Mouse (Mus musculus) heart, embryonic 16.5 days (tissue): ENCODE measurements around the gene Fbxo17. TPM values are rescaled to one million over a fixed set of nuclear protein-coding genes. Genes with fewer than 3 reads are reported as not detected.
A peak's percentile ranks its signal among the peaks of the same experiment; 100 is the strongest.

Experiments used
- ATAC-seq: fragments of 200-750 bp; cut with Nextera tagmentation; replicated peaks from 2 replicates; pipeline ENCODE4 v1.8.0; 2017; ENCODE audit warnings: moderate number of reproducible peaks; ENCODE audit not compliant: insufficient read depth, low FRiP score; ENCODE audit errors: extremely low read depth
- H3K27ac ChIP-seq: fragments of 300-500 bp; sonication (generic); 2 replicates; pipeline ENCODE4 v1.5.1; 2014; ENCODE audit warnings: mild to moderate bottlenecking, low read length, control low read depth, moderate library complexity
- H3K27me3 ChIP-seq: fragments of 300-500 bp; sonication (generic); 2 replicates; pipeline ENCODE4 v1.6.1; 2014; ENCODE audit warnings: low read length, mixed read lengths; ENCODE audit not compliant: control insufficient read depth, insufficient read depth
- H3K36me3 ChIP-seq: fragments of 300-500 bp; sonication (generic); 2 replicates; pipeline ENCODE4 v1.6.1; 2014; ENCODE audit not compliant: control insufficient read depth, insufficient read depth
- H3K4me1 ChIP-seq: fragments of 300-500 bp; sonication (generic); 2 replicates; pipeline ENCODE4 v1.6.1; 2014; ENCODE audit warnings: low read length, mixed read lengths; ENCODE audit not compliant: control insufficient read depth, insufficient read depth
- H3K4me2 ChIP-seq: fragments of 300-500 bp; sonication (generic); 2 replicates; pipeline ENCODE4 v1.6.1; 2014; ENCODE audit warnings: low read depth, mild to moderate bottlenecking, control low read depth, low read length
- H3K4me3 ChIP-seq: fragments of 300-500 bp; sonication (generic); 2 replicates; pipeline ENCODE4 v1.5.1; 2014; ENCODE audit warnings: mild to moderate bottlenecking, control low read depth, low read length
- H3K9ac ChIP-seq: fragments of 300-500 bp; sonication (generic); 2 replicates; pipeline ENCODE4 v1.6.1; 2014; ENCODE audit warnings: low read length, control low read depth
- H3K9me3 ChIP-seq: fragments of 300-500 bp; sonication (generic); replicated peaks from 2 replicates; pipeline ENCODE4 v1.6.1; 2016; ENCODE audit warnings: low read length; ENCODE audit not compliant: control insufficient read depth
- WGBS: fragments of 180-500 bp; shearing (Covaris S2); extraction: QIAGEN DNeasy Blood & Tissue Kit; methylation state at CpG from one replicate; pipeline ENCODE4 v1.1.7; 2014; 5-methylcytosine and 5-hydroxymethylcytosine counted together
- polyA plus RNA-seq: library from polyadenylated mRNA; unstranded; fragments of >200 nt; fragmentation: Nextera tagmentation; extraction: Ambion mirVana; gene quantifications from 2 replicates; pipeline ENCODE4 v1.2.1, GENCODE M21; 2015

Gene Fbxo17
- polyA plus RNA-seq, 1 experiment from 2014 or later: 7.5 TPM

DNA sequence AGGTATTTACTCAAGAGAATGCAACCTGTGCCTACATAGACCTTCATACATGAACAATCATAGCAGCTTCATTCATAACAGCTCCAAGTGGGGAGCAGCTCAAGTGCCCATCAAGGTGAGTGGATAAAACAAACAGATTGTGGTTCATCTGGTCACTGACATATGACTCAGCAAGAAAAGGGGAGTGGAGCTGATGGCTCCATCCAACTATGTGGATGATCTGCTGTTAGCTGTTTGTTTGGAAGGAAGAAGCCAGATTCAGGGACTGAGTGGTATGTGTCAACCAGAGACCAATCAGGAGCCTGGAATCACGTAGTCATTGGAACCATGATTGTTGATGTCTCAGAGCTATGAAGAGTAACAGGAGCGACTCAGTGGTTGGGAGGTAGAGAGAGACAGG, 8.0 kb downstream of the Fbxo17 start:
- 93% methylated on average over 2 of the region's 2 CpGs for WGBS
- H3K36me3 ChIP-seq: 0 out of 2 replicates have a peak, but pooled peaks cover 5% of the 10 kb centered on the region
- no peak for ATAC-seq
- H3K4me3 ChIP-seq: no peak overlapping the region
- H3K9ac ChIP-seq: no peak overlapping the region
- H3K4me1 ChIP-seq: 0 out of 2 replicates have a peak, but pooled peaks cover 2% of the 10 kb centered on the region
- no peaks in the 10 kb centered on the region; the same call in none of the 2 replicates for H3K9me3 ChIP-seq
- H3K27me3 ChIP-seq: no peaks in the 10 kb centered on the region
- H3K4me2 ChIP-seq: no peak overlapping the region
- no peak overlapping the region for H3K27ac ChIP-seq

DNA sequence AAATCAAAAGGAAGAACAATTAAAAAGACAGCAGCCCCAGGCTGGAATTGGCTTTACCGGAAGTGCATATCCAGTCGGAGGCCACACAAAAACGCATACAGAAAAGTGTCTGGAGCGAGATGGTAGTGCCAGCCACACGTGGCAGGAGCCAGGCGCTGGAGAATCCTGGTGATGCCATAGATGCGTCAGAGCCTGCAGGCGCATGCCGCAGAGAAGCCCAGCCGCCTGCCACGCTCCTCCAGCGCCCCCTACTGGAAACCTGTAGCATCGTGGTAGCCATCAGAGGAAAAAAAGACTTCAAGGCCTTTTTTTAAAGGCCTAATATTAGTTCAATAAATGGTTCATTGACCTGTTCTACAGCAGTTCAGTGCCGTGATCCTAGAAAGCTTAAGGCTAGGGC, 10.0 kb downstream of the Fbxo17 start:
- no peak; the same call in 1 of the 2 replicates for ATAC-seq
- Histone ChIP-seq H3K9me3 (peaks cover 8% of the 10 kb centered on the region), H3K36me3 (0 out of 2 replicates have a peak, but pooled peaks cover 11% of the 10 kb centered on the region), H3K4me1 (0 out of 2 replicates have a peak, but pooled peaks cover 2% of the 10 kb centered on the region), H3K9ac (no peak overlapping the region), H3K27ac (no peak overlapping the region), H3K4me2 (peak overlapping the region; percentile 21; the same call in 1 of the 2 replicates), H3K4me3 (no peak overlapping the region), H3K27me3 (no peaks in the 10 kb centered on the region)
- 10% methylated on average over 14 of the region's 14 CpGs for WGBS

DNA sequence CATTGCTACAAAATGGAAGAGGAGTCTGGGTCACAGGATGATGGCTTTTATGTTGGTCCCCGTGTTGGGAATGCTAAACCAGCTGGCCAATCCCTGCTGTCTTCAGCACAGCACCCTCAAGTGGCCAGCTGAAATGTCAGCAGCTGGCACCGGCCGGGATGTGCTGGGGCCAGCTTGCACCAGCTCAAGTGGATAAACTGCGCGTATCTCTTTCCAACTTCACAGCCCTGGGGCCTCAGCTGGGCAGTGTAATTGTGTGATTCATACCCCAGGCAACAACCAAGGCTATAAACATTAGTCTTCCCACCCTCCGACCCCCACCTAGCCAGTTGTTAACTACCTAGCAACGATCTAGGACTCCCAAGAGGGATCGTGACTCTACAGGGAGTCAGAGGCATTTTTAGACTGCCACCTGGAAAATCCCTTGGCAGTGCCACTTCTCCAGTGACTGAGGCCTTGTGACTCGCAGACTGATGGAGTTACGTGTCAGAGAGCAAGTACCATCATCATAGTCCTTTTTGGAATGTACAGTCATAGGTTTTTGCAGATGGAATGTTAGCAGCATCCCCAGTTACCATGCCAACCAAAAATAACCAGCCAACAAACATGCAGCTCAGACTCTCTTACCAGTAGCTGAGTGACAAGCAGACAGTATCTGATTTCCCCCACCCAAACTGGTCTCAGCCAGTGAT, 11.2 kb downstream of the Fbxo17 start:
- Histone ChIP-seq H3K9ac (no peak overlapping the region), H3K27me3 (no peaks in the 10 kb centered on the region), H3K4me1 (0 out of 2 replicates have a peak, but pooled peaks cover 5% of the 10 kb centered on the region), H3K4me2 (no peak overlapping the region), H3K27ac (no peak overlapping the region), H3K4me3 (no peak overlapping the region), H3K9me3 (peaks cover 11% of the 10 kb centered on the region), H3K36me3 (0 out of 2 replicates have a peak, but pooled peaks cover 11% of the 10 kb centered on the region)
- ATAC-seq: no peak
- 56% methylated on average over 10 of the region's 10 CpGs for WGBS

DNA sequence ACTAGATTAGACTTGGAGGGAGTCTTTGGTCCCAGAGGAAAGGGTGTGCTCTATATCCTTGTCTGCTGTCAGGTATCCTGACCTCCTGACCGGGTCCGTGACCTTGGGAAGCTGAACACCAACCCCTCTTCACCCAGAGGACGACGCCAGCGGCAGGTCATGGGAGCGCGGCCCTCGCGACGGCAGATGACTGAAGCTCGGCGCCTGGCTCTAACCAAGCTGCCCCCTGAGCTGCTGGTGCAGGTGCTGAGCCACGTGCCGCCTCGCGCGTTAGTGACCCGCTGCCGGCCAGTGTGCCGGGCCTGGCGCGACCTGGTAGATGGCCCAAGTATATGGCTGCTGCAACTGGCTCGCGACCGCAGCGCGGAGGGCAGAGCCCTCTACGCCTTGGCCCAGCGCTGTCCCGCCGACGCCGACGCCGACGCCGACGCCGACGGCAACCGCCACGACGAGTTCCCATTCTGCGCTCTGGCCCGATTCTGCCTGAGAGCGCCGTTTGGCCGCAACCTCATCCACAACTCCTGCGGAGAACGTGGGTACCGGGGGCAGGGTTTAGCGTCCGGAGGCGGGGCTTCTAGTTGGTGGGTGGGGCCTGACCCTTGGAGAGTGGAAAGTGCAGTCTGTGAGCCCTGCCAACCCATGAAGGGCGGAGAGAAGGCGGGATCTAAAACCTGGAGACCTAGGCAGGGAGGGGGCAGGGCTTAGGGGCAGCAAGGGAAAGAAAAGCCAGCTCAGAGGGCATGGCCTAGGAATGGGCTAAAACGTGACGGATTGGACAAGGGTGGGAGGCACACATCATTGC, 15.9 kb downstream of the Fbxo17 start:
- 4% methylated on average over 58 of the region's 58 CpGs for WGBS
- H3K4me2 ChIP-seq: peak overlapping the region; percentile 78

DNA sequence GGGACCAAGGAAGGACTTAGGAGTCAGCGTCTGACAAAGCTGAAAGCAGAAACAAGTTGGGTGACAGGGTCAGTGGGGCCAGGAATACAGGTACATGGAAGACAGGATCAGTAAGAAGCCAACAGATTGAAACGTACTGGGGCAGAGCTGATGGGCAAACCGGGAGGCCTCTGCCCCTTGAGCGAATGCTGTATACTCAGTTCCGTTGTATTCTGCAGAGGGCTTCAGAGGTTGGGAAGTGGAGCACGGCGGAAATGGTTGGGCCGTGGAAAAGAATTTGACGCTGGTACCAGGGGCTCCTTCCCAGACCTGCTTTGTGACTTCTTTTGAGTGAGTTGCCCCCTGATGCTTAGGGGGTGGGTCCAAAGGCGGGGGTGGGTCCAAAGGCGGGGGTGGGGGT, 16.6 kb downstream of the Fbxo17 start:
- no peak for ATAC-seq
- H3K4me2 ChIP-seq: peak overlapping the region; percentile 78
- H3K36me3 ChIP-seq: peaks cover 20% of the 10 kb centered on the region
- 25% methylated on average over 11 of the region's 11 CpGs for WGBS
- 0 out of 2 replicates have a peak overlapping the region, but pooled peaks have one; percentile 8 for H3K9ac ChIP-seq
- H3K4me1 ChIP-seq: 0 out of 2 replicates have a peak, but pooled peaks cover 3% of the 10 kb centered on the region
- no peak overlapping the region for H3K27ac ChIP-seq
- H3K9me3 ChIP-seq: peaks cover 11% of the 10 kb centered on the region
- peak overlapping the region; percentile 52 for H3K4me3 ChIP-seq
- H3K27me3 ChIP-seq: no peaks in the 10 kb centered on the region

More for the DNA sequence above, 15.9 kb downstream of the Fbxo17 start:
- 0 out of 2 replicates have a peak, but pooled peaks cover 3% of the 10 kb centered on the region for H3K4me1 ChIP-seq
- H3K27me3 ChIP-seq: no peaks in the 10 kb centered on the region
- peaks cover 11% of the 10 kb centered on the region for H3K9me3 ChIP-seq
- H3K9ac ChIP-seq: peak overlapping the region; percentile 63
- H3K36me3 ChIP-seq: peaks cover 15% of the 10 kb centered on the region
- peak; percentile 83 for ATAC-seq
- peak overlapping the region; percentile 52 for H3K4me3 ChIP-seq
- no peak overlapping the region for H3K27ac ChIP-seq

DNA sequence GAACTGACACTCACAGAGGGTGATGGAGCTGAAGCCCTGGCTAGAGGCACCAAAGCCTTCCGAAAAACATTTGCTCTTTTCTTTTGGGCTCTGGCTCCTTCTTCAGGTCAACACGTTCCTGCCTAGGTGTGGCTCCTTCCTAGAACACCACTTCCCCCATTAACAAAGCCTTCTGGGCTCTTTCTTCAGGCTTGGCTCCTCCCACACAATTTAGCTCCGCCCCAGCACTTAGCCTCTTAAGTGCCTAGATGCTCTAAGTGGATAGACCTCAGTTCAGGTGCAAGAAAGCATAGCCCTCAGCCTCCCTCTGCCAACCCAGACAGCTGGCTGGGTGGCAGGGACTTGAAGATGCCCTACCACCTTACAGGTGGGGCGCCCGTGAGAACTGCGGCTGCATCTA, 19.1 kb downstream of the Fbxo17 start:
- H3K9ac ChIP-seq: no peak overlapping the region
- WGBS: 75% methylated on average over 6 of the region's 6 CpGs
- H3K4me1 ChIP-seq: 0 out of 2 replicates have a peak, but pooled peaks cover 3% of the 10 kb centered on the region
- no peak overlapping the region for H3K4me2 ChIP-seq
- ATAC-seq: no peak
- H3K27ac ChIP-seq: no peak overlapping the region
- H3K36me3 ChIP-seq: peaks cover 33% of the 10 kb centered on the region
- no peaks in the 10 kb centered on the region for H3K27me3 ChIP-seq
- H3K9me3 ChIP-seq: peaks cover 11% of the 10 kb centered on the region
- H3K4me3 ChIP-seq: no peak overlapping the region

DNA sequence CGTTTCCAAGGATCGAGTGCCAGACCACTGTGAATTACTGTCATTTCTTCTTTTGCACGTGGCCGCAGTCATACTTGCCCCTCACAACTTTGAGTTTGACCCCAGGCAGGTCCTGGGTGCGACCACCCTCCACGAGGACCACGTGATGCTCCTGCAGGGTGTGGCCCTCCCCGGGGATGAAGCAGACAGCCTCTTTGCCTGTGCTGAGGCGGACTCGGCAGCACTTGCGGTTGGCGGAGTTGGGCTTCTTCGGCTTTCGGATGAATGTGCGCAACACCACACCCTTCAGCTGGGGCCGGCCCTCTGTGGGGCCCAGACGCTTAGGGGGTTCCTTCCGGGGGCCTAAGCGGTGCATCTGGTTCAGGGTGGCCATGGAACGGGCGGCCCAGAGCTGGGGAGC, 23.2 kb downstream of the Fbxo17 start:
- Histone ChIP-seq H3K4me1 (peaks cover 12% of the 10 kb centered on the region), H3K27ac (no peak overlapping the region), H3K27me3 (no peaks in the 10 kb centered on the region), H3K4me2 (no peak overlapping the region), H3K36me3 (peaks cover 32% of the 10 kb centered on the region), H3K9ac (no peak overlapping the region), H3K4me3 (no peak overlapping the region), H3K9me3 (no peaks in the 10 kb centered on the region)
- ATAC-seq: no peak
- 91% methylated on average over 21 of the region's 21 CpGs for WGBS

DNA sequence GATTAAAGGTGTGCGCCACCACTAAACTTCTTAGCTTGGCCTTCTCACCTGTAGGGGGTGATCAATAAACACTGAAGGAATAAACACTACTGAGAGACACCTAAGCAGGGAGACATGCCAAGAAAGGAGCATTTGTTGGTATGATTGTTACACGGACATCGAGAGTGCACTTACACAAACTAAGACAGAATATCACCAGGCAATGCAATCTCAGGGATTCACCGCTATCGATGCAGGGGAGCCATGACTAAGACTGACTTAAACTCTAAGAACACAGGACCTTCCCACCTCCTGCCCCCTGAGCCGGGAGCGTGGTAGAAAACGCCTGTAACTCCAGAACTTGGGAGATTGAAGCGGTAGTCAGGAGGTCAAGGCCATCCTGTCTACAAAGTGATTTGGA, 24.3 kb downstream of the Fbxo17 start:
- no peak for ATAC-seq
- no peaks in the 10 kb centered on the region for H3K9me3 ChIP-seq
- peak overlapping the region; percentile 80 for H3K4me3 ChIP-seq
- peaks cover 30% of the 10 kb centered on the region for H3K36me3 ChIP-seq
- 31% methylated on average over 9 of the region's 9 CpGs for WGBS
- H3K4me2 ChIP-seq: peak overlapping the region; percentile 63
- no peaks in the 10 kb centered on the region for H3K27me3 ChIP-seq
- peak overlapping the region; percentile 65 for H3K9ac ChIP-seq
- peak overlapping the region; percentile 32; the same call in 1 of the 2 replicates for H3K27ac ChIP-seq
- peaks cover 12% of the 10 kb centered on the region for H3K4me1 ChIP-seq

DNA sequence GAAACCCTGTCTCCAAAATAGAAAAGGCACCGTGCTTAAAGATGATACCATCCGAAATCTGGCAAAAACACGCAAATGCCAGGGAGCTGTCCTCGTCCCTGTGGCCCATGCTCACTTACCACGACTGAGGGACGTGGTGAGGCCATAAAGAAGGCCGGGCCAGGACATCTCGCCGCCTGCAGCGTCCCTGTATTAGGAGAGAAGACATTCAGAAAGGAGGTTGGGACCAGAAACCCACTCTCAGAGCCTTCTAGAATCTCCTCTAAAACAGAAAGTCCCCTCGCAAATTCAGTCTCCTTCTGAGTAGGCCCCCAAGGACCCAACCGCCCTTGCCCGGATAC, 24.7 kb downstream of the Fbxo17 start:
- peak overlapping the region; percentile 32 for H3K27ac ChIP-seq
- H3K4me1 ChIP-seq: peaks cover 12% of the 10 kb centered on the region
- H3K27me3 ChIP-seq: no peaks in the 10 kb centered on the region
- peak overlapping the region; percentile 63 for H3K4me2 ChIP-seq
- H3K9me3 ChIP-seq: no peaks in the 10 kb centered on the region
- peak overlapping the region; percentile 80 for H3K4me3 ChIP-seq
- ATAC-seq: peak; percentile 3; the same call in 1 of the 2 replicates
- peak overlapping the region; percentile 65 for H3K9ac ChIP-seq
- H3K36me3 ChIP-seq: peaks cover 32% of the 10 kb centered on the region
- 2% methylated on average over 13 of the region's 13 CpGs for WGBS
